ENCODE assay signal across 7 mouse cellular contexts in the genomic region with DNA sequence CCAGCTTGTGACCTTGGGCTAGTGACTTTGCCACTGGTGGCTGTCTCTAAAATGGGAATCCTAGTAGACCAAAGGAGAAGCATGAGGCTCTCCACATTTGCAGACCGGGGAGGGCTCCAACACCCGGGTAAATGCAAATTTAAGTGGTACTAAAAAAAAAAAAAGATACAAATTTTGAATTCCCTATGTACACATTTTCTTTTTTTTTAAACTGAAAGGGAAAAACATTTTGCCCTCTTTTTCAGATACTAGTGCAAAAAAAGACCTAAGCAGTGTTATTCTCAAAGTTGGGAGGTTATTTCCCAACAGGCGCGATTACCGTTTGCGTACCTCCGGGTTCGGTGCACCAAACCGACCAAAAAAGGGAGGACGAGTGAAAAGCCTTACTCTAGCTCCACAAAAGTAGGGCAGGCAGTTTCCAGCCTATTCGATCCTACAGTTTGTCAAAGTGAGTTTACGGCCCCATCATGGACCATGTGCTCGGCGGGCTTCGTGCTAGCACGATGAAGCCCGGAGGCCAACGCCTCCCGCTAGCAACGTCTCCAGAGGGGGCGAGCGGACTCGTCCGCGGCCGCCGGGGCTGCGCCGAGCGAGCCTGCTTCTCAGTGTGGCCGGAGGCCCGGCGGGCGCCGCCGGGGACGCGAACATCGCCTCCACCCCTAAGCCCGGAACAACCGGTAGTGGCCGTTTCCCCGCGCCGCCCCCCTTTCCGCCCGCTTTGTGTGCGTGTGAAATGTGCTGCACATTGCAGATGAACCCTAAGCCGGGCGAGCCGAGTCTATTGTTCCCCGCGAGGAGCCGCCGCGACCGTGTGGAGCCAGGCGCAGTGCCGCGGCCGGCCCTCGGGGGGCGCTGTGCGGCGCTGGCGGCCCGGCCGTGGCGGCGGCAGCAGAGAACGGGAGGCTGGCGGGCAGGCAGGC. TPM values are rescaled to one million over a fixed set of nuclear protein-coding genes. Genes with fewer than 3 reads are reported as not detected.
DNase-seq lines count a peak whose midpoint lies in the region; ATAC-seq and TF ChIP-seq lines count a peak whose summit lies in the region.

No protein-coding gene starts in this region.

- no peaks in the 10 kb centered on the region for H3K9me3 ChIP-seq in embryonic facial prominence, embryonic 11.5 days (replicated peaks; ENCODE audit: control insufficient read depth, low read length)
- no peaks in the 10 kb centered on the region for H3K9me3 ChIP-seq in limb, embryonic 11.5 days (ENCODE audit: control insufficient read depth, low read length)
- no peaks in the 10 kb centered on the region for H3K9me3 ChIP-seq in midbrain, embryonic 13.5 days

- peak; percentile 97 for DNase-seq in adrenal gland, postnatal 14 days
- peak; percentile 94 for DNase-seq in embryonic facial prominence, embryonic 11.5 days (ENCODE audit: low spot score)
- DNase-seq in heart, adult 11 months = peak; percentile 100
- peak; percentile 96 for DNase-seq in kidney, adult 18-20 months
- peak; percentile 95 for DNase-seq in limb, embryonic 11.5 days (ENCODE audit: low spot score)

- H3K27me3 ChIP-seq in embryonic facial prominence, embryonic 11.5 days (ENCODE audit: control insufficient read depth, insufficient read depth, low read length) = no peaks in the 10 kb centered on the region
- H3K27me3 ChIP-seq in limb, embryonic 11.5 days (ENCODE audit: control insufficient read depth, insufficient read depth, low read length) = no peaks in the 10 kb centered on the region
- no peaks in the 10 kb centered on the region for H3K27me3 ChIP-seq in midbrain, embryonic 13.5 days
- no peaks in the 10 kb centered on the region for H3K27me3 ChIP-seq in small intestine, adult 2 months (ENCODE audit: control insufficient read depth, insufficient read depth, low read length)

- H3K4me2 ChIP-seq in embryonic facial prominence, embryonic 11.5 days (ENCODE audit: low read depth, low read length) = peak overlapping the region; percentile 80
- peak overlapping the region; percentile 66 for H3K4me2 ChIP-seq in limb, embryonic 11.5 days (ENCODE audit: low read depth, severe bottlenecking)
- peak overlapping the region; percentile 92 for H3K4me2 ChIP-seq in midbrain, embryonic 13.5 days (replicated peaks)

- H3K4me1 ChIP-seq in embryonic facial prominence, embryonic 11.5 days (ENCODE audit: control insufficient read depth, insufficient read depth, low read length) = no peaks in the 10 kb centered on the region
- H3K4me1 ChIP-seq in limb, embryonic 11.5 days (ENCODE audit: control insufficient read depth, insufficient read depth, low read length) = peaks cover 7% of the 10 kb centered on the region; the same call in 1 of the 2 replicates
- H3K4me1 ChIP-seq in midbrain, embryonic 13.5 days (replicated peaks) = peaks cover 39% of the 10 kb centered on the region
- H3K4me1 ChIP-seq in small intestine, adult 2 months (ENCODE audit: control insufficient read depth, insufficient read depth, insufficient read length, low read length) = peaks cover 7% of the 10 kb centered on the region

- peak overlapping the region; percentile 100 for H3K27ac ChIP-seq in embryonic facial prominence, embryonic 11.5 days (replicated peaks; ENCODE audit: low read depth, low read length)
- peak overlapping the region; percentile 100 for H3K27ac ChIP-seq in limb, embryonic 11.5 days (replicated peaks; ENCODE audit: low read depth, low read length)
- peak overlapping the region; percentile 100 for H3K27ac ChIP-seq in midbrain, embryonic 13.5 days
- H3K27ac ChIP-seq in small intestine, adult 2 months (ENCODE audit: insufficient read depth, low read depth, low read length) = peak overlapping the region; percentile 97

- H3K4me3 ChIP-seq in embryonic facial prominence, embryonic 11.5 days (ENCODE audit: low read depth, low read length) = peak overlapping the region; percentile 93
- peak overlapping the region; percentile 96 for H3K4me3 ChIP-seq in limb, embryonic 11.5 days (ENCODE audit: low read depth, low read length)
- peak overlapping the region; percentile 94 for H3K4me3 ChIP-seq in midbrain, embryonic 13.5 days (replicated peaks)
- H3K4me3 ChIP-seq in small intestine, adult 2 months (ENCODE audit: low read depth, low read length) = peak overlapping the region; percentile 91

- H3K36me3 ChIP-seq in embryonic facial prominence, embryonic 11.5 days (replicated peaks; ENCODE audit: control insufficient read depth, insufficient read depth, low read depth, low read length) = no peaks in the 10 kb centered on the region
- no peaks in the 10 kb centered on the region for H3K36me3 ChIP-seq in limb, embryonic 11.5 days (ENCODE audit: control insufficient read depth, insufficient read depth, low read length)
- H3K36me3 ChIP-seq in midbrain, embryonic 13.5 days = 0 out of 2 replicates have a peak, but pooled peaks cover under 1% of the 10 kb centered on the region
- H3K36me3 ChIP-seq in small intestine, adult 2 months (ENCODE audit: control insufficient read depth, insufficient read depth, low read length) = no peaks in the 10 kb centered on the region

- H3K9ac ChIP-seq in embryonic facial prominence, embryonic 11.5 days (replicated peaks; ENCODE audit: low read length) = peak overlapping the region; percentile 100
- H3K9ac ChIP-seq in limb, embryonic 11.5 days (ENCODE audit: low read length) = peak overlapping the region; percentile 100
- H3K9ac ChIP-seq in midbrain, embryonic 13.5 days (replicated peaks) = peak overlapping the region; percentile 99

- TF ChIP-seq POLR2A in small intestine, adult 2 months (IDR thresholded peaks at IDR 0.05; ENCODE audit: low read depth, low read length) = peak; percentile 73

- ATAC-seq in embryonic facial prominence, embryonic 11.5 days (replicated peaks; ENCODE audit: insufficient number of reproducible peaks, low FRiP score, low TSS enrichment, low read depth) = peak; percentile 73
- peak; percentile 71 for ATAC-seq in limb, embryonic 11.5 days (ENCODE audit: insufficient number of reproducible peaks, low FRiP score, low TSS enrichment, low read depth)
- ATAC-seq in midbrain, embryonic 13.5 days = peak; percentile 81

- TF ChIP-seq CTCF in small intestine, adult 2 months (IDR thresholded peaks at IDR 0.05; ENCODE audit: extremely low read depth, insufficient read length, insufficient replicate concordance, low read depth, low read length) = peak; percentile 66

- WGBS in embryonic facial prominence, embryonic 11.5 days = under 1% methylated on average over 71 of the region's 72 CpGs
- WGBS in limb, embryonic 11.5 days = 0% methylated on average over 68 of the region's 72 CpGs
- WGBS in midbrain, embryonic 13.5 days = under 1% methylated on average over 68 of the region's 72 CpGs
- WGBS in small intestine, adult 2 months = 1% methylated on average over 72 of the region's 72 CpGs

RNA-seq across cellular contexts. Expression of gene Arid2, which starts 1.0 kb away (rescaled TPM):
- total RNA-seq in adrenal gland, postnatal 14 days (2021) = 38.4 and 43.1 TPM in 2 replicates
- polyA plus RNA-seq in embryonic facial prominence, embryonic 11.5 days (2014; fragmentation: Nextera tagmentation; extraction: Ambion mirVana) = 35.5 and 39.3 TPM in 2 replicates
- 41.9 and 45.0 TPM in 2 replicates for polyA plus RNA-seq in limb, embryonic 11.5 days (2014; fragmentation: Nextera tagmentation; extraction: Ambion mirVana)
- polyA plus RNA-seq in midbrain, embryonic 13.5 days (2015; fragmentation: Nextera tagmentation; extraction: Ambion mirVana) = 29.3 and 29.6 TPM in 2 replicates
- polyA plus RNA-seq in small intestine, adult 2 months (2012; rRNA removed) = 5.8 and 12.3 TPM in 2 replicates

Comparison
In these comparisons a context has a peak if more than half of its experiments do, and no peak if none do; other contexts are left out.
1. Peak in every context shown above with its lines: DNase-seq, ATAC-seq, H3K4me3 ChIP-seq and H3K27ac ChIP-seq.